Mouse (Mus musculus): ENCODE measurements around the gene Rps24. TPM values are rescaled to one million over a fixed set of nuclear protein-coding genes. Genes with fewer than 3 reads are reported as not detected.

Rps24 gene
- polyA plus RNA-seq, 1 experiment from 2014 or later, result 563 TPM

DNA sequence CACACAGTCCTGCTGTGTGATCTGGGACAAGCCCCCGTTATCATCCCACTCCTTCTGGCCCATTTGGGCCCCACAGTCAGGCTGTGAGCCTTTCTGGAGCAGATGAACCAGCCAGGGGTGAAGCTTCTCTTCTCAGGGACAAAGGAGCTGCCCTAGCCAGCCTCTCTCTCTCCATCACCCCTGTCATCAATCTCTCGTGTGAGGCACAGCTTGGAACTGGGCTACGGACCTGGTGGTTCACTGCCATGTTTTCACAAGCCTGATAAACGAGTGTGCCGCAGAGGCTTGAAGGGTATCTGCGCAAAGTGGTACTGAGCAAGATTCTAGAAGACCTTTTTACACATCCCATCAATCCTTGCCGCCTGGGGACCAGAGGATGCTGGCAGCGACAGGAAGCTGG lies 34.7 kb downstream of the Rps24 start:
- H3K27ac ChIP-seq (replicated peaks), result no peak overlapping the region
- H3K36me3 ChIP-seq, result no peaks in the 10 kb centered on the region
- no peaks in the 10 kb centered on the region for H3K27me3 ChIP-seq
- H3K4me3 ChIP-seq, result no peak overlapping the region
- peaks cover 20% of the 10 kb centered on the region for H3K4me1 ChIP-seq
- WGBS, result 83% methylated on average over 8 of the region's 8 CpGs
- no peak overlapping the region for H3K4me2 ChIP-seq (replicated peaks)
- H3K9ac ChIP-seq (replicated peaks), result no peak overlapping the region
- ATAC-seq (replicated peaks), result no peak
- no peaks in the 10 kb centered on the region for H3K9me3 ChIP-seq

DNA sequence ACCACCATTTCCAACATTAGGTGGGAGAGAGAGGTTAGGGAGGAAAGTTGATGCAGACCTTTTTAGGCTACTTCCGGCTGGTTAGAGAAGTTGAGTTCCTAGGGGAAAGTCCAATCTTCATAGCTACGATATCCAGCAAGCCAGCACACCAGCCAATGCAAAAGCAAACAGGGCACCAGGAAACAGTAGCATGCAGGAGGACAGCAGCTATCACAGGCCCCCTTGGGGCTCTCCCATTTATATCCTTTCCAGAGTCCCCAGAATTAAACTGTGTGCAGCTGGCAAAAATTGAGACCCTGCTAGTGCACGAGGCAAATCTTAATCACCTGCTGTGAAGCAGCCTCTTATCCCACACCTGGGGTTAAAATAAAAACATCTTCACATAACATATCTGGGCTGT lies 38.2 kb downstream of the Rps24 start:
- no peak overlapping the region for H3K4me3 ChIP-seq
- H3K4me2 ChIP-seq (replicated peaks), result no peak overlapping the region
- ATAC-seq (replicated peaks), result no peak
- peak overlapping the region; percentile 94 for H3K27ac ChIP-seq (replicated peaks)
- no peaks in the 10 kb centered on the region for H3K36me3 ChIP-seq
- H3K9ac ChIP-seq (replicated peaks), result no peak overlapping the region
- 50% methylated on average over 3 of the region's 3 CpGs for WGBS
- H3K27me3 ChIP-seq, result no peaks in the 10 kb centered on the region
- peaks cover 35% of the 10 kb centered on the region for H3K4me1 ChIP-seq
- H3K9me3 ChIP-seq, result no peaks in the 10 kb centered on the region

DNA sequence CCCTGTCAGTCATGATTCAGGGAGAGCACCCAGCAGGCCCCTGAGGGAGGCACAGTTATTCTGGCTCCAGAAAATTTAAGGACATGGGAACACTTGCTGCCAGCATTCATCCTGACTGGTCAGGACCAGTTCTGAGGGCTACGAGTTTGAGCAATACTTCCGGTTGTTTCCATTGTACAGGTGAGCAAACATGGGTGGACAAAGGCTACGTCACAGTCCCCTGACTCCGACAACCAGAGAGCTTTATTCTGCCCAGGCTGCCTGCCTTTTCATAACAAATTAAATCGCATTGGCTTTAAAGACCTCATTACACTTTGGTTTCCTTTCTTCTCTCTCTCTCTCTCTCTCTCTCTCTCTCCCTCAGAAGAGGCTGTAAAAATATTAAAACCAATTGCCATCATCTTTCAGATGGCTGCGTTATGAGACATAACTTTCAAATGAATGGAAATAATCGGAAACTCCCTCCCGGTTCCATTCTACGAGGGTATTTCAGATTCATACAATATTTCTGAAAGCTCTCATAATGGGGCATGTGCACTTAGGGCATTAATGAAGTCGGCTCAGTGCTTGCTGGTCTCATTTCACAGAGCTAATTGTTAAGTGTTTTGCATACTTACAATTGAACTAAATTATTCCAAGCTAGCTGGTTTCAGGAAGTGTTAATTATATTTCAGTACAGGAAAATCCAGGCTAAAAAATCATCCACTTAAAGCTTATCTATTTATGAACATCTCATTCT lies 38.9 kb downstream of the Rps24 start:
- Histone ChIP-seq H3K4me2 (replicated peaks) (peak overlapping the region; percentile 22), H3K27ac (replicated peaks) (peak overlapping the region; percentile 94), H3K27me3 (no peaks in the 10 kb centered on the region), H3K4me1 (peaks cover 42% of the 10 kb centered on the region), H3K9ac (replicated peaks) (no peak overlapping the region), H3K9me3 (no peaks in the 10 kb centered on the region), H3K4me3 (no peak overlapping the region), H3K36me3 (no peaks in the 10 kb centered on the region)
- 8% methylated on average over 10 of the region's 10 CpGs for WGBS
- peak; percentile 84 for ATAC-seq (replicated peaks)

DNA sequence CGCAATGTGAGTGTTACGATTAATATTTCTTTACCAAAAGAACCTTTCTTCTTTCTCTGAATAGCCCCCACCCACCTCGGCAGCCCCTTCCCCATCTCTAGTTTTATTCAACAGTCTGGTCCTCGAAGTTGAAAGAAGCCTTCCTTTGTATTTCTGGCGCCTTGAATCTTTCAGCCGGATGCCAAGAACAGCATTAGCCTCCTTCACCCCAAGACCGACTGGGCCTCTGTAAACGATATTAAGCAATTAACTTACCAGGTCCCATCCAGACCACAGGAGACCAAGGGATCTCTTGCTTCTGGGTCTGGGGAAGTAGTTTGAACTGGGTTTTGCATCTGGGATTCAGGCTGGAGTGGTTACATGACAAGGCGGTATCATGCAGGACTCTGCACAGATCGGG lies 39.5 kb downstream of the Rps24 start:
- Histone ChIP-seq H3K27ac (replicated peaks) (peak overlapping the region; percentile 94), H3K9ac (replicated peaks) (no peak overlapping the region), H3K4me1 (peaks cover 42% of the 10 kb centered on the region), H3K36me3 (no peaks in the 10 kb centered on the region), H3K4me3 (no peak overlapping the region), H3K9me3 (no peaks in the 10 kb centered on the region), H3K27me3 (no peaks in the 10 kb centered on the region), H3K4me2 (replicated peaks) (0 out of 2 replicates have a peak overlapping the region, but pooled peaks have one; percentile 5)
- ATAC-seq (replicated peaks), result peak; percentile 36; the same call in 1 of the 2 replicates
- 11% methylated on average over 10 of the region's 10 CpGs for WGBS

DNA sequence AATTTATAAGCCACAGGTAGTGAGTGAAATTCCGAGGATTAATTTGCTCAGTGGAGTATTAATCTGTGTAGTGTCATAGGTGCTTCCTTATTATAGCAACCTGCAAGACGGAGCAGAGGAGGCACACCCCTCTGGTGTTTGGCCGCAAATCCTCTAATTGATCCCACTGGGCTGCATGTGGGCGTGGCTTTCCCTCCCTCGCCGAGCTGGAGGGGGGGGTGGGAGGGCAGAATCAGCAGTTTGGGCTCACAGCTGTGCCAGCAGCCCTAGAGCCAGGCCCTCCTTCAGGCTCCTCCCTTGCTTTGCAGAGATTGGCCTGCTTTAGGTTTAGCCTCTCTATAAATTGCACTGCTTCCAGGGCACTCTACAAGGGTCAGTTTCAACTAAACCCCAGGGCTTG lies 43.3 kb downstream of the Rps24 start:
- Histone ChIP-seq H3K27ac (replicated peaks) (peak overlapping the region; percentile 42), H3K4me1 (peaks cover 64% of the 10 kb centered on the region), H3K4me3 (no peak overlapping the region), H3K4me2 (replicated peaks) (no peak overlapping the region), H3K27me3 (no peaks in the 10 kb centered on the region), H3K36me3 (no peaks in the 10 kb centered on the region), H3K9ac (replicated peaks) (no peak overlapping the region), H3K9me3 (no peaks in the 10 kb centered on the region)
- WGBS, result 2% methylated on average over 6 of the region's 6 CpGs
- ATAC-seq (replicated peaks), result peak; percentile 56

DNA sequence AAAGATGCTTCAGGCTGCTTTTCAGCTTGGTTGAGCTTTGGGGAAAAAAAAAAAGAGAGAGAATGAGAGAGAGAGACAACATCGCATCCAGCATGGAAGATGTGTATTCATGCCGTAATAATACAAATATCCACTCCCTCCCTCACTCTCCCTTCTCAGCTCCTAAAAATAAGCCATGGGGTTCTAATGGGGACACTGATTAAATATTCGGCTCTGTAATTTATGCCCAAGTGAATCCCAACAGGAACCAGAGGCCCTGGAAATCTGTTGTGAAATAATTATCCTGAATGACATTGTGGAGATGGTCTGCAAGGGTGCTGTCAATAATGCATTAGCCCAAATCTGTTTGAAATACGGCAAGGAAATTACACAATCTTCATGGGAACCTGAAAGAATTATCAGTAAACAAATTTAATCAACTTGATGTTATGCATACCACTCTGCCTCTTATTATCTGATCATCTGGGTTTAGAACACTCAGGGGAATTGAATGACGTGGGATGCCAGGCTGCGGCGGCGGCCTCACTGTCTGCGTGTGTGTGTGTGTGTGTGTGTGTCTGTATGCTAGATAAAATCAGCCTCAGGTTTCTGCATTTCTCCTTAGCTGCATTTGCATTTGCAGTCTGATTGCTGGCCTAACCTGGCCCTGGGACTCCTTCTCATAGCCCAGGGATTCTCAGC lies 48.1 kb downstream of the Rps24 start:
- ATAC-seq (replicated peaks), result peak; percentile 52
- 31% methylated on average over 9 of the region's 9 CpGs for WGBS
- no peak overlapping the region for H3K9ac ChIP-seq (replicated peaks)

DNA sequence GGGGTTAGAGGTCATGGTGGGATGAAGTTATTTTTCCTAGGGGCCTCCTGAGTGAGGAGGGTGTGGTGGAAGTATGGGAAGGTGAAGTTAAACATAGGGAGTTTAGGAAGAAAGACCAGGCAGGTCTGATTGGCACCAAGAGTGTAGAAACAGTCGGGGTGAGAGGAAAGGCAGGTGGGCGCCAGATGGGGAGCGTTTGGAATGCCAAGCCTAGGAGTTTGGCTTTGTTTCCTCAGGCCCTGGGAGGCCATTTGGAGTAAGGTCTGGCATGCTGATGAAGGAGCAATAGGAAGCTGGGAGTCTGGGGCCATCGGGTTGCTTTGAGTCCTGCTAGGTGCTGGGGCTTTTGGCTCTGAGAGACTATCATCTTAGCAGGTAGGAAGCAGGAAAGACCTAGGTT lies 56.0 kb downstream of the Rps24 start:
- Histone ChIP-seq H3K9ac (replicated peaks) (no peak overlapping the region), H3K27me3 (no peaks in the 10 kb centered on the region), H3K36me3 (no peaks in the 10 kb centered on the region), H3K4me2 (replicated peaks) (no peak overlapping the region), H3K27ac (replicated peaks) (peak overlapping the region; percentile 9; the same call in 1 of the 2 replicates), H3K4me3 (no peak overlapping the region), H3K4me1 (peaks cover 9% of the 10 kb centered on the region; the same call in 1 of the 2 replicates), H3K9me3 (no peaks in the 10 kb centered on the region)
- 0 out of 2 replicates have a peak, but pooled peaks have one; percentile 41 for ATAC-seq (replicated peaks)
- 41% methylated on average over 4 of the region's 4 CpGs for WGBS

More for the DNA sequence above, 48.1 kb downstream of the Rps24 start:
- Histone ChIP-seq H3K4me1 (peaks cover 43% of the 10 kb centered on the region), H3K27ac (replicated peaks) (peak overlapping the region; percentile 69), H3K9me3 (no peaks in the 10 kb centered on the region), H3K27me3 (no peaks in the 10 kb centered on the region), H3K4me2 (replicated peaks) (no peak overlapping the region), H3K36me3 (no peaks in the 10 kb centered on the region), H3K4me3 (no peak overlapping the region)

DNA sequence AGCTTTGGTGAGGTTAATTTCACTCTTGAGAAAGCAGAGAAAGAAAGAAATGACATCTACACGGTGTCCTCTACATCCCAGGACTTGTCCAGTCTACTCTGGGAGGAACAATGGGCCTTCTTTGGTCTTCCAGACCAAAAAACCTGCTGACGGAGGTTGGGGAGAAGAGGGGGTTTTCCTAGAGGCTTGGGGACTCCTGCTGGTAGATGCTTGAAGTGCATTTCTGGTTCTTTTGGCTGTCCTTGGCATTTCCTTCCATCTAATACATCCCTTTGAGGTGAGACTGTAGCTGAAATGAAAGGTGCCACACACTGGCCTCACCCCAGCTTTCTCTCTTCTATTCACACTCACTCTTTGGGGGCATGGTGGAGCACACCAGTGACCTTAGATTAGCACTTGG lies 57.1 kb downstream of the Rps24 start:
- WGBS, result 18% methylated on average over 2 of the region's 2 CpGs
- no peaks in the 10 kb centered on the region for H3K27me3 ChIP-seq
- no peak for ATAC-seq (replicated peaks)

More for the DNA sequence above, 57.1 kb downstream of the Rps24 start:
- Histone ChIP-seq H3K4me1 (peaks cover 9% of the 10 kb centered on the region; the same call in 1 of the 2 replicates), H3K9ac (replicated peaks) (no peak overlapping the region), H3K4me2 (replicated peaks) (no peak overlapping the region), H3K27ac (replicated peaks) (no peak overlapping the region), H3K4me3 (no peak overlapping the region), H3K36me3 (no peaks in the 10 kb centered on the region), H3K9me3 (no peaks in the 10 kb centered on the region)

Other genes with a start within 250 kb of the Rps24 start
- 17.3 and 18.8 TPM in 2 replicates for gene Dlg5, start 241.2 kb upstream of the Rps24 start, polyA plus RNA-seq (2015; fragmentation: Nextera tagmentation; extraction: Ambion mirVana)
- not detected in 2 replicates for gene E330034G19Rik, start 193.9 kb upstream of the Rps24 start, polyA plus RNA-seq (2015; fragmentation: Nextera tagmentation; extraction: Ambion mirVana)
- gene Polr3a, start 67 bp upstream of the Rps24 start, polyA plus RNA-seq (2015; fragmentation: Nextera tagmentation; extraction: Ambion mirVana), result 20.5 and 22.6 TPM in 2 replicates